14 mouse cellular contexts compared by ENCODE assay signal in genomic region chr7:45530643-45531042, GRCm38 (mm10). TPM values are rescaled to one million over a fixed set of nuclear protein-coding genes. Genes with fewer than 3 reads are reported as not detected.
DNase-seq lines count a peak whose midpoint lies in the region; ATAC-seq lines count a peak whose summit lies in the region.
"Had no signal": no experiment of that assay in that cellular context is flagged by ENCODE, and none has a peak within 500 bp of the region (broad histone marks: within the 10 kb centered on the region; RNA-seq: fewer than 3 reads in every experiment).

No protein-coding gene starts in this region.

- no peaks in the 10 kb centered on the region for H3K9me3 ChIP-seq in lung, embryonic 16.5 days (ENCODE audit: control insufficient read depth, low read length)
- no peaks in the 10 kb centered on the region for H3K9me3 ChIP-seq in heart, embryonic 15.5 days (replicated peaks)
- no peaks in the 10 kb centered on the region for H3K9me3 ChIP-seq in neural tube, embryonic 13.5 days
- H3K9me3 ChIP-seq: forebrain, embryonic 13.5 days; midbrain, embryonic 12.5 days had no signal

- H3K4me3 ChIP-seq in lung, embryonic 16.5 days (ENCODE audit: low read length) = no peak overlapping the region
- H3K4me3 ChIP-seq in heart, embryonic 15.5 days = no peak overlapping the region
- 0 out of 2 replicates have a peak overlapping the region, but pooled peaks have one; percentile 12 for H3K4me3 ChIP-seq in neural tube, embryonic 13.5 days
- H3K4me3 ChIP-seq: forebrain, embryonic 13.5 days; heart, adult 2 months; midbrain, embryonic 12.5 days had no signal

- H3K4me2 ChIP-seq in lung, embryonic 16.5 days (ENCODE audit: low read depth, low read length) = no peak overlapping the region
- H3K4me2 ChIP-seq in heart, embryonic 15.5 days = peak overlapping the region; percentile 23; the same call in 1 of the 2 replicates
- peak overlapping the region; percentile 22 for H3K4me2 ChIP-seq in neural tube, embryonic 13.5 days
- H3K4me2 ChIP-seq: forebrain, embryonic 13.5 days; midbrain, embryonic 12.5 days had no signal

- peak overlapping the region; percentile 4; the same call in 1 of the 2 replicates for H3K27ac ChIP-seq in lung, embryonic 16.5 days (ENCODE audit: low read length)
- peak overlapping the region; percentile 51 for H3K27ac ChIP-seq in heart, embryonic 15.5 days
- H3K27ac ChIP-seq in neural tube, embryonic 13.5 days (replicated peaks) = no peak overlapping the region
- H3K27ac ChIP-seq: forebrain, embryonic 13.5 days; heart, adult 2 months; midbrain, embryonic 12.5 days had no signal

- H3K4me1 ChIP-seq in lung, embryonic 16.5 days (replicated peaks; ENCODE audit: control insufficient read depth, insufficient read depth, low read length) = peaks cover 13% of the 10 kb centered on the region; the same call in 1 of the 2 replicates
- H3K4me1 ChIP-seq in heart, embryonic 15.5 days (replicated peaks) = peaks cover 17% of the 10 kb centered on the region
- H3K4me1 ChIP-seq in neural tube, embryonic 13.5 days (replicated peaks) = peaks cover 3% of the 10 kb centered on the region; the same call in 1 of the 2 replicates

- ATAC-seq in lung, embryonic 16.5 days (ENCODE audit: low read depth) = no peak
- no peak for ATAC-seq in heart, embryonic 15.5 days (replicated peaks; ENCODE audit: insufficient number of reproducible peaks, insufficient read depth, low FRiP score, low read depth)
- ATAC-seq in neural tube, embryonic 13.5 days (ENCODE audit: low read depth) = no peak
- ATAC-seq: forebrain, embryonic 13.5 days; Patski had no signal

- no peaks in the 10 kb centered on the region for H3K27me3 ChIP-seq in lung, embryonic 16.5 days (ENCODE audit: control insufficient read depth, insufficient read depth, low read depth, low read length)
- no peaks in the 10 kb centered on the region for H3K27me3 ChIP-seq in heart, embryonic 15.5 days
- H3K27me3 ChIP-seq in neural tube, embryonic 13.5 days = peaks cover 3% of the 10 kb centered on the region; the same call in 1 of the 2 replicates
- H3K27me3 ChIP-seq: forebrain, embryonic 13.5 days; Patski had no signal

- no peak overlapping the region for H3K9ac ChIP-seq in lung, embryonic 16.5 days (ENCODE audit: low read length)
- H3K9ac ChIP-seq in heart, embryonic 15.5 days = no peak overlapping the region
- H3K9ac ChIP-seq in neural tube, embryonic 13.5 days = no peak overlapping the region
- H3K9ac ChIP-seq: forebrain, embryonic 13.5 days; midbrain, embryonic 12.5 days had no signal

- peak; percentile 50 for DNase-seq in heart, adult 18-20 months
- DNase-seq in heart, adult 8-10 months (ENCODE audit: low spot score) = no peak
- DNase-seq in lung, adult 18-20 months = no peak
- no peak for DNase-seq in right cerebral cortex, postnatal 36 days (ENCODE audit: low spot score in 2 of 2)
- no peak for DNase-seq in retina, embryonic 14.5 days (ENCODE audit: low spot score)
- DNase-seq: adrenal gland, adult 8-10 months; spleen, adult 18-20 months had no signal

- H3K36me3 ChIP-seq in lung, embryonic 16.5 days (ENCODE audit: control insufficient read depth, insufficient read depth, low read length) = no peaks in the 10 kb centered on the region
- no peaks in the 10 kb centered on the region for H3K36me3 ChIP-seq in heart, embryonic 15.5 days
- H3K36me3 ChIP-seq in neural tube, embryonic 13.5 days = no peaks in the 10 kb centered on the region
- H3K36me3 ChIP-seq: midbrain, embryonic 12.5 days had no signal

- 38% methylated on average over 2 of the region's 2 CpGs for whole genome bisulfite sequencing in lung, embryonic 16.5 days
- 39% methylated on average over 2 of the region's 2 CpGs for WGBS in heart, embryonic 15.5 days
- 74% methylated on average over 2 of the region's 2 CpGs for WGBS in neural tube, embryonic 13.5 days

RNA-seq across cellular contexts. Expression of gene Plekha4, which starts 4.5 kb away (rescaled TPM):
- total RNA-seq in heart, adult 18-20 months (2021) = 1 to 10 TPM; 2.0 to 2.5 TPM
- total RNA-seq in heart, adult 8-10 months (2022) = 1 to 10 TPM; 2.6 to 4.2 (median 3.0) TPM
- 2.3 and 3.4 TPM in 2 replicates for polyA plus RNA-seq in lung, embryonic 16.5 days (2015; fragmentation: Nextera tagmentation; extraction: Ambion mirVana)
- polyA plus RNA-seq in heart, embryonic 15.5 days (2015; fragmentation: Nextera tagmentation; extraction: Ambion mirVana) = 1.0 and 2.6 TPM in 2 replicates
- polyA plus RNA-seq in neural tube, embryonic 13.5 days (2015; fragmentation: Nextera tagmentation; extraction: Ambion mirVana) = 4.1 and 7.9 TPM in 2 replicates

RNA-seq across cellular contexts. Expression of gene Ppp1r15a, which starts 4.6 kb away (rescaled TPM):
- total RNA-seq in heart, adult 18-20 months (2021) = 10 to 100 TPM; 31.6 to 33.7 TPM
- total RNA-seq in heart, adult 8-10 months (2022) = 10 to 100 TPM; 21.9 to 31.6 (median 28.0) TPM
- 22.4 and 29.0 TPM in 2 replicates for polyA plus RNA-seq in lung, embryonic 16.5 days (2015; fragmentation: Nextera tagmentation; extraction: Ambion mirVana)
- polyA plus RNA-seq in heart, embryonic 15.5 days (2015; fragmentation: Nextera tagmentation; extraction: Ambion mirVana) = 25.3 and 37.6 TPM in 2 replicates
- polyA plus RNA-seq in neural tube, embryonic 13.5 days (2015; fragmentation: Nextera tagmentation; extraction: Ambion mirVana) = 17.2 and 20.9 TPM in 2 replicates

RNA-seq across cellular contexts. Expression of gene Nucb1, which starts 20.4 kb away (rescaled TPM):
- 100 to 1,000 TPM; 129 to 143 TPM for total RNA-seq in heart, adult 18-20 months (2021)
- total RNA-seq in heart, adult 8-10 months (2022) = 100 to 1,000 TPM; 130 to 149 (median 139) TPM
- polyA plus RNA-seq in lung, embryonic 16.5 days (2015; fragmentation: Nextera tagmentation; extraction: Ambion mirVana) = 254 and 266 TPM in 2 replicates
- 144 and 177 TPM in 2 replicates for polyA plus RNA-seq in heart, embryonic 15.5 days (2015; fragmentation: Nextera tagmentation; extraction: Ambion mirVana)
- 116 and 121 TPM in 2 replicates for polyA plus RNA-seq in neural tube, embryonic 13.5 days (2015; fragmentation: Nextera tagmentation; extraction: Ambion mirVana)

RNA-seq across cellular contexts. Expression of gene Hsd17b14, which starts 24.1 kb away (rescaled TPM):
- under 1 TPM in 1 of 2 experiments, not detected in 1; 0.41 TPM for total RNA-seq in heart, adult 18-20 months (2021)
- 1 to 10 TPM in 3 of 4 experiments, under 1 TPM in 1; 0.40 to 2.0 (median 1.1) TPM for total RNA-seq in heart, adult 8-10 months (2022)
- polyA plus RNA-seq in lung, embryonic 16.5 days (2015; fragmentation: Nextera tagmentation; extraction: Ambion mirVana) = 0.72 and 0.84 TPM in 2 replicates
- polyA plus RNA-seq in heart, embryonic 15.5 days (2015; fragmentation: Nextera tagmentation; extraction: Ambion mirVana) = 0.24 and 0.82 TPM in 2 replicates
- polyA plus RNA-seq in neural tube, embryonic 13.5 days (2015; fragmentation: Nextera tagmentation; extraction: Ambion mirVana) = 0.52 and 1.7 TPM in 2 replicates

RNA-seq across cellular contexts. Expression of gene Bcat2, which starts 39.3 kb away (rescaled TPM):
- 100 to 1,000 TPM; 225 to 264 TPM for total RNA-seq in heart, adult 18-20 months (2021)
- total RNA-seq in heart, adult 8-10 months (2022) = 100 to 1,000 TPM; 295 to 316 (median 308) TPM
- polyA plus RNA-seq in lung, embryonic 16.5 days (2015; fragmentation: Nextera tagmentation; extraction: Ambion mirVana) = 59.5 and 60.0 TPM in 2 replicates
- polyA plus RNA-seq in heart, embryonic 15.5 days (2015; fragmentation: Nextera tagmentation; extraction: Ambion mirVana) = 79.4 and 84.5 TPM in 2 replicates
- polyA plus RNA-seq in neural tube, embryonic 13.5 days (2015; fragmentation: Nextera tagmentation; extraction: Ambion mirVana) = 24.0 and 24.1 TPM in 2 replicates

Comparison
In these comparisons a context has a peak if more than half of its experiments do, and no peak if none do; other contexts are left out.
1. DNase-seq: peak in heart, adult 18-20 months (2 of 2); none in heart, adult 8-10 months (single experiment), lung, adult 18-20 months (0 of 2), right cerebral cortex, postnatal 36 days (0 of 2) and retina, embryonic 14.5 days (single experiment).